Mouse (Mus musculus): ENCODE results near the gene Ninj1.

- TF ChIP-seq CTCF (IDR thresholded peaks at IDR 0.05; ENCODE audit: borderline replicate concordance, insufficient read depth, low read depth, low read length) (no peak), POLR2A (IDR thresholded peaks at IDR 0.05; ENCODE audit: borderline replicate concordance, insufficient read depth, low read length) (no peak)
Observed at GRCm38 (mm10) chr13:49178839-49179585, 8.3 kb upstream of the Ninj1 start.

Measured in cerebellum, adult 2 months (tissue).